Mouse (Mus musculus): ENCODE measurements around the gene Kcnn1. TPM values are rescaled to one million over a fixed set of nuclear protein-coding genes. Genes with fewer than 3 reads are reported as not detected.

Gene Kcnn1
- polyA plus RNA-seq, 1 experiment, result 0.90 TPM

DNA sequence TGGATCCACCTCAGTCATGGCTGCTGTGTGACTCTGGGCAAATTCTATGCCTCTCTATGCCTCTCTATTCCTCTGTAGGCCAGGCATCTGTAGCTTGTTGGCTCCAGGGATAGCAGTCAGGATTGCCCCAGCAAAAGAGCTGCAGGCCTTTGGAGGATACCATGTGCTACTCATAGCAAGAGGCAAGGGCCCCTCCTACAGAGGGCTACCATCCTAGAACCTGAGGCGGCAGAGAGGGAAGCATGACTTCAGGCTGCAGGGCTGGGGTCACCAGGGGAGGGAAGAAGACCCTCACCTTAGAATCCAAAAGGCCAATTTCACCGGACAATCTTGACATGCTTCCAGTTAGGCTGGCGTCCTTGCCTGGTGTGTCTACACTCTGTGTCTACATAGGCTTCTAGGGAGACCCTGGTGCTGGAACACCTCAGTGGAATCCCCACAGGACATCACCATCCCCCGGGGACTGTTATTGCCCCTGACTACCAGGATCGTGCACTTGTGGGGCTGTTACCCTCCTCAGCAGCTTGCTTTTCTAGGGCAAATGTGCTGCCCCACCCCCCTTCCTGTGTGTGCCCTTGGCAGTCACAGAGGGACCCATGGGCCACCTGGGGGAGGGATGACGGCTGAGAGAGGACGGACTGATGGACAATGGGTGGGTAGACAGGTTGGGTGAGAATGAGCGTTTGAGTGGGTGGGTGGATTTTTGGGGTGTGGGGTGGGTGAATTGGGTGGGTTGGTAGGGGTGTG is 53.9 kb downstream of the Kcnn1 start:
- TF ChIP-seq POLR2A (IDR thresholded peaks at IDR 0.05; ENCODE audit: low read depth, low read length) (no peak), CTCF (IDR thresholded peaks at IDR 0.05; ENCODE audit: extremely low read depth, insufficient read length, insufficient replicate concordance, low read depth, low read length) (no peak)
- H3K27ac ChIP-seq (ENCODE audit: insufficient read depth, low read depth, low read length), result no peak overlapping the region

DNA sequence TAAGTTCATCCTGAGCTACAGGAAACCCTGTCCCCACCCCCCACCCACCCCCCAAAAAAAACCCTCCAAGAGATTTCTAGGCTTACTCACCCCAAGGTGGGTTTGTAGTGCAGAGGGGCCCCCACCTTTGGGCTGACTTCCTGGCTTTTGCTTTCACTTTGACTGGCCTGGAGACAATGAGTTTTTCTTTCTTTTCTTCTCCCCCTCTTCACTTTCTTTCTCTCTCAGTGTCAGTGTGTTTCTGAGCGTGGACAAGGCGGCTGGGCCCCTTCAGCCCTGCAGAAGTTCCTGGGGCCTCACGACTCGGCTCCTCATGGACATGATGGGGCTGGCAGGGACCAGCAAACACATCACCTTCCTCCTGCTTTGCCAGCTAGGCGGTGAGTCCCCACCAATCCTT is 54.8 kb downstream of the Kcnn1 start, which contains the start of gene Il12rb1:
Gene Il12rb1 (plus strand): TSS at position 211 of the 400 bp plus-strand sequence.
- Histone ChIP-seq H3K27me3 (ENCODE audit: control insufficient read depth, insufficient read depth, low read length) (peaks cover 12% of the 10 kb centered on the region; the same call in 1 of the 2 replicates), H3K4me3 (ENCODE audit: low read depth, low read length) (peak within 1 kb of the TSS; percentile 53), H3K4me1 (ENCODE audit: control insufficient read depth, insufficient read depth, insufficient read length, low read length) (peaks cover 14% of the 10 kb centered on the region), H3K36me3 (ENCODE audit: control insufficient read depth, insufficient read depth, low read length) (no peaks in the 10 kb centered on the region), H3K27ac (ENCODE audit: insufficient read depth, low read depth, low read length) (no peak within 1 kb of the TSS)
- WGBS, result 63% methylated on average over 5 of the region's 5 CpGs
- TF ChIP-seq CTCF (IDR thresholded peaks at IDR 0.05; ENCODE audit: extremely low read depth, insufficient read length, insufficient replicate concordance, low read depth, low read length) (no peak), POLR2A (IDR thresholded peaks at IDR 0.05; ENCODE audit: low read depth, low read length) (no peak)

More for the DNA sequence above, 53.9 kb downstream of the Kcnn1 start:
- peaks cover 4% of the 10 kb centered on the region; the same call in 1 of the 2 replicates for H3K27me3 ChIP-seq (ENCODE audit: control insufficient read depth, insufficient read depth, low read length)
- no peaks in the 10 kb centered on the region for H3K36me3 ChIP-seq (ENCODE audit: control insufficient read depth, insufficient read depth, low read length)
- WGBS, result 85% methylated on average over 8 of the region's 8 CpGs
- peak overlapping the region; percentile 53 for H3K4me3 ChIP-seq (ENCODE audit: low read depth, low read length)
- peaks cover 7% of the 10 kb centered on the region for H3K4me1 ChIP-seq (ENCODE audit: control insufficient read depth, insufficient read depth, insufficient read length, low read length)

GRCm38 (mm10) chr8:70807304-70807703 is 55.8 kb downstream of the Kcnn1 start:
- H3K4me1 ChIP-seq (ENCODE audit: control insufficient read depth, insufficient read depth, insufficient read length, low read length), result peaks cover 15% of the 10 kb centered on the region
- H3K36me3 ChIP-seq (ENCODE audit: control insufficient read depth, insufficient read depth, low read length), result no peaks in the 10 kb centered on the region
- WGBS, result 65% methylated on average over 1 of the region's 1 CpGs
- H3K27ac ChIP-seq (ENCODE audit: insufficient read depth, low read depth, low read length), result no peak overlapping the region
- H3K27me3 ChIP-seq (ENCODE audit: control insufficient read depth, insufficient read depth, low read length), result peaks cover 12% of the 10 kb centered on the region; the same call in 1 of the 2 replicates
- TF ChIP-seq POLR2A (IDR thresholded peaks at IDR 0.05; ENCODE audit: low read depth, low read length) (no peak), CTCF (IDR thresholded peaks at IDR 0.05; ENCODE audit: extremely low read depth, insufficient read length, insufficient replicate concordance, low read depth, low read length) (no peak)
- no peak overlapping the region for H3K4me3 ChIP-seq (ENCODE audit: low read depth, low read length)

DNA sequence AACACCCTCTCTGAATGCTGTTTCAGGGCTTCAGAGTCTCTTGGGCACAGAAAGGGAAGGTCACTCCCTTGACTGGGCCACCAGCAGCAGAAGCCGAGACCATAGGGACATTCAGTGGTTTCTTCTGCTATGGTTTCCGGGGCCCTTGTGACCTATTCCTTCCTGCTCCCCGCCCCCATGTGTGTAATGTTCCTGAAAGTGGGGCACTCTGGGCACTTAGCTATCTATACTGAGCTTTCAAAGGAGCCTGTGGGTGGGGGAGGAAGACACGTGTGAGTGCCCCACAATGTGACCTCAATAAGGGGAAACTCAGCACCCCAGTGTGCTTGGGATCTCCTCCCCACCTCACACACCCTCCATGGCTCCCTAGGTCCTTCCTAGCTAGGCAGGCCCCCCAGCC is 56.5 kb downstream of the Kcnn1 start:
- H3K36me3 ChIP-seq (ENCODE audit: control insufficient read depth, insufficient read depth, low read length), result no peaks in the 10 kb centered on the region
- WGBS, result 72% methylated on average over 4 of the region's 4 CpGs
- H3K27ac ChIP-seq (ENCODE audit: insufficient read depth, low read depth, low read length), result peak overlapping the region; percentile 48; the same call in 1 of the 2 replicates
- peaks cover 12% of the 10 kb centered on the region; the same call in 1 of the 2 replicates for H3K27me3 ChIP-seq (ENCODE audit: control insufficient read depth, insufficient read depth, low read length)
- H3K4me3 ChIP-seq (ENCODE audit: low read depth, low read length), result no peak overlapping the region
- TF ChIP-seq CTCF (IDR thresholded peaks at IDR 0.05; ENCODE audit: extremely low read depth, insufficient read length, insufficient replicate concordance, low read depth, low read length) (no peak), POLR2A (IDR thresholded peaks at IDR 0.05; ENCODE audit: low read depth, low read length) (no peak)
- peaks cover 17% of the 10 kb centered on the region for H3K4me1 ChIP-seq (ENCODE audit: control insufficient read depth, insufficient read depth, insufficient read length, low read length)

DNA sequence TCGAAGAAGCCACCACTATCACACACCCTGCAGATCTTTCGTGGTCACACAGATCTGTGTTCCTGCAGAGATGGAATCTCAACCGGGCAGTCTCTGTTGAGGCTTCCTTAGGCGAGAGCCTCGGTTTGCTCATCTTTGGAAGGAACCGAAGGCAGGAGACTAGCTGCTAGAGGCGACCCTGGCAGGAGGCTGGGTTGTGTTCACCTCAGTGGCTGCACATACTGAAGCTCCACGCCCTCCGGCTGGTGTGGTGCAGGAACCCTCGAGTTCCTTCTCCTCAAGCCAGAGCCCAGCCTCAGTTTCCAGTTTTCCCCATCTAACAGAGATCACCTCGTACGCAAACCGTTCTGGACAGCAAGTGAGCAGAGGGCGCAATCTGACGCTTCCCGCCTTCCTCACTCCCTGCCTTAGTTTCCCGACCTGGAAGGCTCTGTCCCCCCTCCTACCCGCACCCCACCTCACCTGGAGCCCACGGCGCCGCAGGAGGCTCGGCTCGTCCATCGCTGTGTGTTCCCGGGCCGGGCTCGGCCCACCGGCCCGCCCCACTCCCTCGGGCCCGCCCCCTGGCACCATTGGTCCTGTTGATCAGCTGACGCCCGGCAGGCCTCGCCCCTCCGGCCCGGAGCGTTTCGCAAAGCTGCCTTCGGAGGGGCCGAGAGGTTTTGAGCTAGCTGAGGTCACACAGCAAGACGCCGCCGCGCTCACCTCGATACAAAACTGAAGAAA is 58.4 kb downstream of the Kcnn1 start, which contains the start of gene Mast3:
Gene Mast3 (minus strand): TSS at position 574 of the 726 bp plus-strand sequence.
- Histone ChIP-seq H3K4me3 (ENCODE audit: low read depth, low read length) (peak within 1 kb of the TSS; percentile 93), H3K27ac (ENCODE audit: insufficient read depth, low read depth, low read length) (no peak within 1 kb of the TSS; the same call in 1 of the 2 replicates), H3K4me1 (ENCODE audit: control insufficient read depth, insufficient read depth, insufficient read length, low read length) (peaks cover 17% of the 10 kb centered on the region), H3K36me3 (ENCODE audit: control insufficient read depth, insufficient read depth, low read length) (no peaks in the 10 kb centered on the region), H3K27me3 (ENCODE audit: control insufficient read depth, insufficient read depth, low read length) (peaks cover 12% of the 10 kb centered on the region)
- WGBS, result 1% methylated on average over 45 of the region's 45 CpGs
- TF ChIP-seq CTCF (IDR thresholded peaks at IDR 0.05; ENCODE audit: extremely low read depth, insufficient read length, insufficient replicate concordance, low read depth, low read length), result no peak; the same call in 1 of the 2 replicates
- no peak; the same call in 1 of the 2 replicates for TF ChIP-seq POLR2A (IDR thresholded peaks at IDR 0.05; ENCODE audit: low read depth, low read length)

GRCm38 (mm10) chr8:70803761-70804480 is 59.1 kb downstream of the Kcnn1 start:
- Histone ChIP-seq H3K27me3 (ENCODE audit: control insufficient read depth, insufficient read depth, low read length) (peaks cover 12% of the 10 kb centered on the region), H3K4me3 (ENCODE audit: low read depth, low read length) (peak overlapping the region; percentile 93), H3K36me3 (ENCODE audit: control insufficient read depth, insufficient read depth, low read length) (no peaks in the 10 kb centered on the region), H3K4me1 (ENCODE audit: control insufficient read depth, insufficient read depth, insufficient read length, low read length) (peaks cover 17% of the 10 kb centered on the region), H3K27ac (ENCODE audit: insufficient read depth, low read depth, low read length) (no peak overlapping the region)
- WGBS, result 2% methylated on average over 47 of the region's 47 CpGs
- TF ChIP-seq CTCF (IDR thresholded peaks at IDR 0.05; ENCODE audit: extremely low read depth, insufficient read length, insufficient replicate concordance, low read depth, low read length) (0 out of 2 replicates have a peak, but pooled peaks have one; percentile 9), POLR2A (IDR thresholded peaks at IDR 0.05; ENCODE audit: low read depth, low read length) (no peak)

All from small intestine, adult 2 months (tissue).